Mouse (Mus musculus): Measurements from ENCODE around the gene Krtap20-2. TPM values are rescaled to one million over a fixed set of nuclear protein-coding genes. Genes with fewer than 3 reads are reported as not detected.
"Not testable (repeated sequence)": the region's sequence is repeated elsewhere in the genome, so short reads cannot be mapped to it uniquely, and the experiment has no call there.

Krtap20-2 gene
- polyA plus RNA-seq (2016; fragmentation: Nextera tagmentation; extraction: Ambion mirVana) = not detected in 2 replicates

GRCm38 (mm10) chr16:89205561-89205960 lies at the start of gene Krtap20-2:
Krtap20-2 (plus strand) TSS chr16:89205861.
- Histone ChIP-seq H3K9ac (no peak within 1 kb of the TSS), H3K36me3 (no peaks in the 10 kb centered on the region), H3K9me3 (replicated peaks) (no peaks in the 10 kb centered on the region), H3K4me1 (no peaks in the 10 kb centered on the region), H3K27me3 (replicated peaks) (no peaks in the 10 kb centered on the region), H3K4me3 (no peak within 1 kb of the TSS), H3K4me2 (no peak within 1 kb of the TSS), H3K27ac (no peak within 1 kb of the TSS)
- no peak for ATAC-seq
- 44% methylated on average over 1 of the region's 1 CpGs for WGBS (ENCODE audit: insufficient replicate concordance)

GRCm38 (mm10) chr16:89157652-89158051 lies 48.0 kb upstream of the Krtap20-2 start, which contains the start of gene Gm9789:
Gm9789 (plus strand) TSS chr16:89157952.
- ATAC-seq = no peak
- Histone ChIP-seq H3K4me2 (no peak within 1 kb of the TSS), H3K27me3 (replicated peaks) (no peaks in the 10 kb centered on the region), H3K9ac (no peak within 1 kb of the TSS), H3K9me3 (replicated peaks) (peaks cover 3% of the 10 kb centered on the region; the same call in 1 of the 2 replicates), H3K36me3 (no peaks in the 10 kb centered on the region), H3K4me3 (no peak within 1 kb of the TSS), H3K27ac (no peak within 1 kb of the TSS), H3K4me1 (no peaks in the 10 kb centered on the region)
- 72% methylated on average over 4 of the region's 4 CpGs for WGBS (ENCODE audit: insufficient replicate concordance)

GRCm38 (mm10) chr16:89169190-89169589 lies 36.5 kb upstream of the Krtap20-2 start, which contains the start of gene Gm7735:
Gm7735 (plus strand) TSS chr16:89169490.
- H3K4me1 ChIP-seq; H3K4me2 ChIP-seq; H3K36me3 ChIP-seq; ATAC-seq; H3K9ac ChIP-seq; H3K27me3 ChIP-seq (replicated peaks); H3K27ac ChIP-seq; H3K9me3 ChIP-seq (replicated peaks); H3K4me3 ChIP-seq: not testable (repeated sequence)

GRCm38 (mm10) chr16:89174435-89174834 lies 31.2 kb upstream of the Krtap20-2 start, which contains the start of gene 1110057P08Rik:
1110057P08Rik (plus strand) TSS chr16:89174735.
- Histone ChIP-seq H3K27ac (no peak within 1 kb of the TSS), H3K4me3 (no peak within 1 kb of the TSS), H3K4me2 (no peak within 1 kb of the TSS), H3K36me3 (no peaks in the 10 kb centered on the region), H3K9ac (no peak within 1 kb of the TSS), H3K4me1 (no peaks in the 10 kb centered on the region), H3K9me3 (replicated peaks) (no peaks in the 10 kb centered on the region), H3K27me3 (replicated peaks) (no peaks in the 10 kb centered on the region)
- WGBS (ENCODE audit: insufficient replicate concordance) = 50% methylated on average over 2 of the region's 2 CpGs
- no peak for ATAC-seq

GRCm38 (mm10) chr16:89188621-89189020 lies 17.0 kb upstream of the Krtap20-2 start:
- 65% methylated on average over 4 of the region's 4 CpGs for WGBS (ENCODE audit: insufficient replicate concordance)
- ATAC-seq = no peak

More at GRCm38 (mm10) chr16:89188621-89189020, 17.0 kb upstream of the Krtap20-2 start:
- Histone ChIP-seq H3K4me2 (no peak overlapping the region), H3K27ac (no peak overlapping the region), H3K4me3 (no peak overlapping the region), H3K27me3 (replicated peaks) (no peaks in the 10 kb centered on the region), H3K9me3 (replicated peaks) (no peaks in the 10 kb centered on the region), H3K4me1 (no peaks in the 10 kb centered on the region), H3K36me3 (no peaks in the 10 kb centered on the region), H3K9ac (no peak overlapping the region)

Other genes with a start within 250 kb of the Krtap20-2 start
- gene Krtap16-3, start 243.0 kb upstream of the Krtap20-2 start, polyA plus RNA-seq (2016; fragmentation: Nextera tagmentation; extraction: Ambion mirVana) = not detected in 2 replicates
- not detected in 2 replicates for gene Krtap22-2, start 195.1 kb upstream of the Krtap20-2 start, polyA plus RNA-seq (2016; fragmentation: Nextera tagmentation; extraction: Ambion mirVana)
- gene Gm10229, start 190.6 kb upstream of the Krtap20-2 start, polyA plus RNA-seq (2016; fragmentation: Nextera tagmentation; extraction: Ambion mirVana) = not detected in 2 replicates
- gene Krtap6-1, start 174.2 kb upstream of the Krtap20-2 start, polyA plus RNA-seq (2016; fragmentation: Nextera tagmentation; extraction: Ambion mirVana) = not detected in 2 replicates
- not detected in 2 replicates for gene Gm10228, start 164.4 kb upstream of the Krtap20-2 start, polyA plus RNA-seq (2016; fragmentation: Nextera tagmentation; extraction: Ambion mirVana)
- not detected in 2 replicates for gene Krtap6-5, start 158.0 kb upstream of the Krtap20-2 start, polyA plus RNA-seq (2016; fragmentation: Nextera tagmentation; extraction: Ambion mirVana)
- not detected in 2 replicates for gene 1110025L11Rik, start 141.9 kb upstream of the Krtap20-2 start, polyA plus RNA-seq (2016; fragmentation: Nextera tagmentation; extraction: Ambion mirVana)
- not detected in 2 replicates for gene Krtap6-3, start 121.8 kb upstream of the Krtap20-2 start, polyA plus RNA-seq (2016; fragmentation: Nextera tagmentation; extraction: Ambion mirVana)
- gene Gm6358, start 65.0 kb upstream of the Krtap20-2 start, polyA plus RNA-seq (2016; fragmentation: Nextera tagmentation; extraction: Ambion mirVana) = not detected in 2 replicates
- not detected in 2 replicates for gene Gm10061, start 54.8 kb upstream of the Krtap20-2 start, polyA plus RNA-seq (2016; fragmentation: Nextera tagmentation; extraction: Ambion mirVana)
- gene Gm9789, start 47.9 kb upstream of the Krtap20-2 start, polyA plus RNA-seq (2016; fragmentation: Nextera tagmentation; extraction: Ambion mirVana) = not detected in 2 replicates
- gene Gm7735, start 36.4 kb upstream of the Krtap20-2 start, polyA plus RNA-seq (2016; fragmentation: Nextera tagmentation; extraction: Ambion mirVana) = not detected in 2 replicates
- not detected in 2 replicates for gene 1110057P08Rik, start 31.1 kb upstream of the Krtap20-2 start, polyA plus RNA-seq (2016; fragmentation: Nextera tagmentation; extraction: Ambion mirVana)
- not detected in 2 replicates for gene Krtap21-1, start 198.0 kb downstream of the Krtap20-2 start, polyA plus RNA-seq (2016; fragmentation: Nextera tagmentation; extraction: Ambion mirVana)
- gene Krtap6-2, start 214.2 kb downstream of the Krtap20-2 start, polyA plus RNA-seq (2016; fragmentation: Nextera tagmentation; extraction: Ambion mirVana) = not detected in 2 replicates